Mouse (Mus musculus) spleen, postnatal 36 days (tissue): ENCODE results near the gene Ubxn11.
"Not testable (repeated sequence)": the region's sequence is repeated elsewhere in the genome, so short reads cannot be mapped to it uniquely, and the experiment has no call there.

Source experiments
- DNase-seq, 2 experiments: peaks; one replicate each; pipeline ENCODE4 v3.0.0; 2022; ENCODE audit warnings: low spot score in 2 of 2, mixed read lengths in 1 of 2

The Ubxn11 gene

DNA sequence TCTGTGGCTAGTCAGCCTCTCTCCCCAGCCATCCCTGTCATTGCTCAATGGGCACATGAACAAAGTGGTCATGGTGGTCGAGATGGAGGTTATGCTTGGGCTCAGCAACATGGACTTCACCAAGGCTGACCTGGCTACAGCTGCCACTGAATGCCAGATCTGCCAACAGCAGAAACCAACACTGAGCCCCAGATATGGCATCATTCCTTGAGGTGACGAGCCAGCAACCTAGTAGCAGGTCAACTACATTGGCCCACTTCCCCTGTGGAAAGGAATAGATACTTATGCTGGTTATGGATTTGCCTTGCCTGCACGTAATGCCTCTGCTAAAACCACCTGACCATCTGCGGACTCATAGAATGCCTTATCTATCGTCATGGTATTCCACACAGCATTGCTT lies 41.9 kb downstream of the Ubxn11 start:
- DNase-seq: not testable (repeated sequence)

DNA sequence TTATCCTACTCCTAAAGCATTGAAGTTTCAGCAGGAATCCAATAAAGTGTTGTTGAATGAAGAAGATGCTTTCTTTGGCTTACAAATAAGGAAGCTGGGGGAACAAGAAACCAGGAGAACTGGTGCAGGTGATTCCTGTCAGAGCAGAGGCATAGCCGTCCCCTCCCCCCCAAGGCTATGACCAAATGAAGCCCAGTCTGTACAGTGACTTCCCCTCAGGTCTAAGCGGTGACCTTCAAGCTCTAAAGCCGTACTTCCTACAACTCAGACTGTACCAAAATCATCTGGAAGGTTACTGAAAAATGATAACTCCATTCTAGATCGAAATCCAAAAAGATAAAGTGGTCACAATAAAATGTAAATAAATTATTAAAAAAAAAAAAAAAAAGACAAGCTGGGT lies 47.0 kb downstream of the Ubxn11 start:
- no peak for DNase-seq

GRCm38 (mm10) chr4:134152112-134152511 lies 49.7 kb downstream of the Ubxn11 start:
- no peak for DNase-seq

DNA sequence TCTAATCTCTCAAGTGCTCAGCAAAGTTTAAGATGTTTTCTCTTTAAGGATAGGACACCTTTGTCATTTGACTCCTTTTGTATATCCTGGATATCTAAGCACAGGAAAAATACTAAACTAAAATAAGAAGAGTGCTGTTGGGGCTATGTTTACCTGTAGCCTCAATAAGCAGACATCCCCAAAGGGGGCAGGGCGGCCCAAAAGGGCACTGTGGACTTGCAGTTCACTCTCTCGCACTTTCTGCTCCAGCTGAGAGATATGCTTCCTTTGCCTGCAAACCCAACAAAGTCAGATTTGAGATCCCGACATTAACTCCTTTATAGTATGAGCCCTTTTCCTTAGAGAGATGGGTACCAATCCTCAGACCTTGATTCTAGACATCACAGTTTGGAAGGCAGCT lies 51.3 kb downstream of the Ubxn11 start:
- DNase-seq: no peak

- no peak for DNase-seq
Measured at GRCm38 (mm10) chr4:134154354-134154753, 52.0 kb downstream of the Ubxn11 start.

DNA sequence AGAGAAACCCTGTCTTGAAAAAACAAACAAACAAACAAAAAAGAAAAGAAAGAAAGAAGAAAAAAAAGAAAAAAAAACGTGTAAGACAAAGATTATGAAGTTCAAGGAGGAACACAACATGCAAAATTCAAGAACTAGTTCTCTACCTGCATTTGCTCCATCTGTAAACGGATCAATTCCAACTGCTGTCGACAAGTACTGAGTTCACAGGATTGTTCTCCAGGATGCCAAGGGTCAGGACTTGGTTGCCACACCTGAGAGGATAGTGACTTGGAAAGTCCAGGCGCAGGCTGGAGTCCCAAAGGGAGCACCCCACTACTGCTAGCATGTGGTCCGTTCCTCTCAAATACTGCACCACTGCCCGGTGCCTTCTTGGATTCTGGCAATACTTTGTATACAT lies 53.2 kb downstream of the Ubxn11 start:
- no peak for DNase-seq

DNA sequence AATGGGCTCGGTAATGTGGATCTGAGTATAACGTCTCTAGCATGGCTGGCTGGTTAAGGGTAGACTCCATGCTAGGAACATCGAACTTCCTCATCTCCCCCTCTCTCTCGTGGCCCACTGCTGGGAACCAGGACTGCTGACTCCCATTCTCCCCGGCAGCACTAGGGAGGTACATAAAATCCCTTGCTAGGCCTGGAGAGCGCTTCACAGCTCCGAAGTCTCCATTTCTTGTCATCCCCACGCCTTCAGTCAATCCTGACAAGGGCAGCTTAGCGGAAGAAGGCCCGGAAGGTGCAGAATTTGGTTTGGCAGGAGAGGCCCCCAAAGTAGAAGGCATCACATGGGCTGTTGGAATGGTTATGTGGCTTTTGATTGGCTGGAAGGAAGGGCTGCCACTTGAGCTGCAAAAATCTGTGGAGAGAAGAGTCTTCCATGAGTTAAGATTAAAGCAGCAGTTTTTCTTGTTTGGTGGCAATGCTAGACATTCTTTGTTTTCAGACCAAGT lies 53.6 kb downstream of the Ubxn11 start:
- no peak for DNase-seq

DNA sequence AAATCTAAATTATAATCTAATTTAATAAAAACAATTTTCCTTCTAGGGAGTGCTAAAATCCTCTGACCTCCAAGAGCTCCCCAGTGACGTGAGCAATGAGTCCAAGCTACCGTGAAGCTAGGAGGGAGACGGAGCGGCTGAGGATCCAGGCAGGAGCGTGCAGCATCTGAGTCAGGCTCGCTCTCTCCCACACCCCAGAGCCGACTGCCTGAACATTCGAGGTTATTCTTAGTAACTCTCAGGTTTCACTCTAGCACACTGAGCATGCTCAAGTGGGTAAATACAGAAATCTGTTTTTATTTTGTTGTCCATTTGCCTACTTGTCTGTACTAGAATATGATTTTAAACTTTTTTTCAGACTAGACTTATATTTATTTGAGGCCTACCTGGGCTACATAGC lies 54.4 kb downstream of the Ubxn11 start:
- no peak for DNase-seq

- peak in 1 of 2 experiments; percentile 36 for DNase-seq
Measured at GRCm38 (mm10) chr4:134157558-134157957, 55.2 kb downstream of the Ubxn11 start.

DNA sequence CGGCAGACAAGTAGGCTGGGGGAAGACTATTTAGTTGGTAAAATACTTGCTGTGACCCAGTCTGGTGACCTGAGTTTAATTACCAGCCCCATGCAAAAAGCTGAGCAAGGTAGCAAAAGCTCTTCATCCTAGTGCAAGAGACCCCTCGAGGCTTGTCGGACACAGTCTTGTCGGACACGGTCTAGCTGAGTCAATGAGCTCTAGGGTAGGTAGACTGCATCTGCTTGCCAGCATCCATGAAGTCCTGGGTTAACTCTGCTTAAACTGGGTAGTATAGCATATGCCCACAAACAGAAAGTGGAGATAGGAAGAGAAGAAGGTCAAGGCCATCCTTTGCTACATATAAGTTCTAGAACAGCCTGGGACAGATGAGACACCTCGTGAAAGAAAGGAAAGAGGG lies 56.4 kb downstream of the Ubxn11 start:
- DNase-seq: no peak

GRCm38 (mm10) chr4:134160071-134160470 lies 57.7 kb downstream of the Ubxn11 start:
- DNase-seq: peak; percentile 26 to 48

DNA sequence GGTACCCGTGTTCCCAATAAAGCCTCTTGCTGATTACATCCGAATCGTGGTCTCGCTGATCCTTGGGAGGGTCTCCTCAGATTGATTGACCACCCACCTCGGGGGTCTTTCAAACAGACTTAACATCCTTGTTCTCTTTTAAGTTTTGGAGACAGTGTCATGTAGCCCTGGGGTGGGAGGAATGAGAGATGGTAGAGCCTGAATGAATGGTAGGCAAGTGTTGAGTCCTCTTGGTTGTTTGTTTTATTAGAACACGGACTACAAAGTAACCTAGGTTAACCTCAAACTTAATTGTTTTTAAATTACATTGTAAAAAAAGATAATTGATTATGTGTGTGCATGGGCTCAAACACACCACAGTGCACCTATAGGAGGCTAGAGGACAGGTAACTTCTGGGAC lies 62.2 kb downstream of the Ubxn11 start:
- no peak for DNase-seq

DNA sequence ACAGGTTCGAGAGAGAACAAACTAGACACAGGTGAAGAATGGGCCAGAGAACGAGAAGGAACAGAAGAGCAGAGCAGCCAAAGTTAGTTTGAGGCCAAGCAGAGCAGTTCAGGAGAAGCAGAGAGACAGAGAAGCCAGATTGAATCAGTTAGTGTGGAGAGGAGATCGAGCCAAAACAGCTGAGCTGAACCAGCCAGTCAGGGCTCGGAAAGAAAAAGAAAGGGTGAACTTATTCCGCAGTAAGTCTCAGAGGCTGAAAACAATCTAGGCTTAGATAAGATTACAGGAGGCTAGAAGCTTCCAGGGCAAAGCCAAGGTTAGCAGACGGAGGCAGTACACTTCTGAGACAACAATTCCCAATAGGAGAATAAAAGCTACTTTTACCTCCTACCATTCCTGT lies 62.7 kb downstream of the Ubxn11 start:
- no peak for DNase-seq

DNA sequence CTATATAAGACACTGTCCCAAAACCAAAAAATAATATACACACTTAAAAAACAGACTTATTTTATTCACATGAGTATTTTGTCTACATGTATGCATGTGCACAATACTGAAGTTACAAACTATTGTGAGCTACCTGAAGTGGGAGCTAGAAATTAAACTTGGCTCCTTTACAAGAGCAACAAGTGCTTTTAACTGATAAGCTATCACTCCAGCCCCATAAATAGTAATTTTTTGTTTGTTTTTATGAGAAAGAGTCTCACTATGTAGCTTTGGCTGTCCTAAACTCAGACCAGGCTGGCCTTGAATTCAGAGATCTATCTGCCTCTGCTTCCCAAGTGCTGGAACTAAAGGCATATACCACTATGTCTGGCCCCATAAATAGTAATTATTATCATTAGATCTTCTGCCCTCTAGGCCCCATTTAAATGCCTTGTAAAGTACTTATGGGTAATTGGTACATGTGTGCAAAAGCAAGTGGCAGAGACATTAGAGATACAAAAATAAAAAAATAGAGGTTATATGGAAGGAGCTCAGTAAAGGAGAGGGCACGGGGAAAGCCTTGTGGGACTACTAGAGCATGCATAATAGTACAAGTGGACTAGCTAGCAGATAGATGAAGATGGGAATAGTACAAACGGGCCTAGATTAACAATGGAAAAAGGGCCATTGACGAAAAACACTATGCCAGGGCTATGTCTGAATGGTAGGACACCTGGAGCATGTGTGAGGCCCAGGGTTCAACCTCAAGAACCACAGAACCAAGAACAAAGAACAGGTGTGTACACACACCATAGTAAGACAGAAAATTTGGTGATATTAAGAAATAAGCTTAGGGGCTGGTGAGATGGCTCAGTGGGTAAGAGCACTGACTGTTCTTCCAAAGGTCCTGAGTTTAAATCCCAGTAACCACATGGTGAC lies 63.4 kb downstream of the Ubxn11 start:
- no peak for DNase-seq

- no peak for DNase-seq
Measured at GRCm38 (mm10) chr4:134166906-134167305, 64.5 kb downstream of the Ubxn11 start.

GRCm38 (mm10) chr4:134172391-134172790 lies 70.0 kb downstream of the Ubxn11 start:
- DNase-seq: no peak
